Mouse (Mus musculus) forebrain, embryonic 14.5 days (tissue): ENCODE measurements around the gene Prex1. TPM values are rescaled to one million over a fixed set of nuclear protein-coding genes. Genes with fewer than 3 reads are reported as not detected.
A peak's percentile ranks its signal among the peaks of the same experiment; 100 is the strongest.

Experiments used
- ATAC-seq: fragments of 200-750 bp; cut with Nextera tagmentation; 2 replicates; pipeline ENCODE4 v1.8.0; 2017; ENCODE audit warnings: mild to moderate bottlenecking, moderate library complexity
- DNase-seq: peaks from one replicate; pipeline ENCODE4 v3.0.0-alpha.2; 2015; ENCODE audit warnings: low spot score
- H3K27ac ChIP-seq: fragments of 300-500 bp; sonication (generic); 2 replicates; pipeline ENCODE4 v1.5.1; 2014; ENCODE audit warnings: low read depth, mild to moderate bottlenecking, control low read depth, low read length, moderate library complexity
- H3K27me3 ChIP-seq: fragments of 300-500 bp; sonication (generic); replicated peaks from 2 replicates; pipeline ENCODE4 v1.6.1; 2014; ENCODE audit warnings: low read length, control low read depth, mixed read lengths; ENCODE audit not compliant: control insufficient read depth, insufficient read depth
- H3K36me3 ChIP-seq: fragments of 300-500 bp; sonication (generic); 2 replicates; pipeline ENCODE4 v1.6.1; 2014; ENCODE audit warnings: low read length, control low read depth; ENCODE audit not compliant: control insufficient read depth, insufficient read depth
- H3K4me1 ChIP-seq: fragments of 300-500 bp; sonication (generic); 2 replicates; pipeline ENCODE4 v1.6.1; 2014; ENCODE audit warnings: antibody characterized with exemption, low read length, control low read depth; ENCODE audit not compliant: control insufficient read depth, insufficient read depth
- H3K4me2 ChIP-seq: fragments of 300-500 bp; sonication (generic); 2 replicates; pipeline ENCODE4 v1.6.1; 2014; ENCODE audit warnings: mild to moderate bottlenecking, control low read depth, low read length
- H3K4me3 ChIP-seq: fragments of 300-500 bp; sonication (generic); 2 replicates; pipeline ENCODE4 v1.5.1; 2014; ENCODE audit warnings: low read depth, low read length, control low read depth
- H3K9ac ChIP-seq: fragments of 300-500 bp; sonication (generic); 2 replicates; pipeline ENCODE4 v1.6.1; 2014; ENCODE audit warnings: mild to moderate bottlenecking, low read length, control low read depth, moderate library complexity
- H3K9me3 ChIP-seq: fragments of 300-500 bp; sonication (generic); replicated peaks from 2 replicates; pipeline ENCODE4 v1.6.1; 2016; ENCODE audit warnings: low read length, control low read depth, mixed read lengths; ENCODE audit not compliant: control insufficient read depth
- WGBS: fragments of 180-500 bp; shearing (Covaris S2); extraction: QIAGEN DNeasy Blood & Tissue Kit; methylation state at CpG from one replicate; pipeline ENCODE4 v1.1.7; 2014; 5-methylcytosine and 5-hydroxymethylcytosine counted together
- polyA plus RNA-seq: library from polyadenylated mRNA; unstranded; fragments of >200 nt; fragmentation: Nextera tagmentation; extraction: Ambion mirVana; gene quantifications from 2 replicates; pipeline ENCODE4 v1.2.1, GENCODE M21; 2014

Gene Prex1
- polyA plus RNA-seq, 1 experiment from 2014 or later, result 28.4 TPM

GRCm38 (mm10) chr2:166685824-166686223 is 27.8 kb downstream of the Prex1 start:
- WGBS, result 54% methylated on average over 8 of the region's 8 CpGs
- Histone ChIP-seq H3K4me3 (no peak overlapping the region), H3K27me3 (no peaks in the 10 kb centered on the region), H3K4me2 (no peak overlapping the region), H3K36me3 (no peaks in the 10 kb centered on the region), H3K27ac (peak overlapping the region; percentile 53; the same call in 1 of the 2 replicates), H3K4me1 (peaks cover 30% of the 10 kb centered on the region), H3K9ac (no peak overlapping the region), H3K9me3 (no peaks in the 10 kb centered on the region)
- ATAC-seq, result peak; percentile 86
- peak; percentile 84 for DNase-seq

GRCm38 (mm10) chr2:166683885-166684544 is 29.6 kb downstream of the Prex1 start:
- no peak overlapping the region for H3K9ac ChIP-seq

GRCm38 (mm10) chr2:166682866-166683265 is 30.8 kb downstream of the Prex1 start:
- ATAC-seq (no peak), DNase-seq (no peak)
- H3K27me3 ChIP-seq, result no peaks in the 10 kb centered on the region
- H3K9ac ChIP-seq, result no peak overlapping the region
- peaks cover 45% of the 10 kb centered on the region for H3K4me1 ChIP-seq
- no peaks in the 10 kb centered on the region for H3K9me3 ChIP-seq
- peak overlapping the region; percentile 67; the same call in 1 of the 2 replicates for H3K27ac ChIP-seq
- H3K4me3 ChIP-seq, result no peak overlapping the region
- H3K36me3 ChIP-seq, result no peaks in the 10 kb centered on the region
- H3K4me2 ChIP-seq, result no peak overlapping the region
- 12% methylated on average over 4 of the region's 4 CpGs for WGBS

More at GRCm38 (mm10) chr2:166683885-166684544, 29.6 kb downstream of the Prex1 start:
- Histone ChIP-seq H3K4me3 (no peak overlapping the region), H3K9me3 (no peaks in the 10 kb centered on the region), H3K36me3 (no peaks in the 10 kb centered on the region), H3K4me2 (no peak overlapping the region), H3K27me3 (no peaks in the 10 kb centered on the region), H3K4me1 (peaks cover 40% of the 10 kb centered on the region), H3K27ac (peak overlapping the region; percentile 67; the same call in 1 of the 2 replicates)
- ATAC-seq (no peak), DNase-seq (no peak)
- WGBS, result 18% methylated on average over 13 of the region's 13 CpGs

DNA sequence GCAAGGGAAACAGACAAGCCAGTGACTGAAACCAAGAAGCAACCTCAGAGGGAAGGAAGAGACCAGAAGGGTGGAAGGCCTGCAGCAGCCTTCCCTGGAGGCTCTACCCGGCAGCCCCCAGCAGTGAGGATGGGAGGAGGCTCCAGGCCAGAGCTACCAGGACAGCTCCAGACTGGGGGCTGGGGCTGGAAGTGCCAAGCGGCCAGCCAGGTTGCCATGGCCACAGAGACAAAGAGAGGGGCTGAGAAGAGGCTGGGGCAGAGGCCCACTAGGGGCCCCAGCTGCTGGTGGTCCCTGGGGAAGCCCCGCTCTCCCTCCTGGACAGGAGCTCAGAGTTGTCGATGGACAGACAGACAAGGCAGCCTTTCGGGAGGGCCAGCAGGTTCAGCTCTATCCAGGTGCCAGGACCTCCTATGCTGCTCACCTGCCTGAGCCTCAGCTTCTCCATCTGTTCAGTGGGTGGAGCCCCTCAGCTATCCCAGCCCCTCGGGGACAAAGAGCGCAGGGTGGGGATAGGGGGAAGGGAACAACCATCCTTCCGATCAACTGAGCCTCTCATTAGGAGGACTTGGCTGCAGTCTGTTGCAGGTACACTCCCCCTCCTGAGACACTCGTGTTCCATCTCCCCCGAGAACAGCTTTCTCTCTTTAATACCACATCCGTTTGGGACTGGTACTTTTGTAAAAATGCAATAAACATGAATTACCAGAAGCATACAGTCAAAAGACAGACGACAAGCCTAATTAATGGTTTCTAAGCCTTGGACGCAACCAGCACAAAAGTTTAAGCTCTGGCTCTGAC is 34.5 kb downstream of the Prex1 start:
- H3K9ac ChIP-seq, result peak overlapping the region; percentile 21; the same call in 1 of the 2 replicates
- ATAC-seq, result peak; percentile 82
- no peaks in the 10 kb centered on the region for H3K27me3 ChIP-seq

DNA sequence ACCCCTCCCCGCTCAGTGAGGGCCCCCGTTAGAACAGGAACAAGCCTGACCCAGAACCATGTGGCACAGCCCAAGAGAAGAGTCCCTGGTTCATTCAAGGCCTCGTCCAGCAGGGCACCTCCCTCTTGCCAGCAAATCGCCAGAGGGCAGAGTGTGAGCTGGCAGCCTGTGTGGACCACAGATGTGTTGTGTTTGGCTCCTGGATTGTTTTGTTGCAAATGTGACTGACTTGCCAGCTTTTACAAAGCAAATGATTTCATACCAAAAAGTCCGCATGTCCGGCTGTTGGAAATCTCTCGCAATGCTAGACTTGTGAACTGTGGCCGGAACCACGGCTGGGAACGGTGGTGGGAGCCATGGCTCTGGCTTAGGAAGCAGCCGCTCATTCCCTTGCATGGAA is 36.7 kb downstream of the Prex1 start:
- Histone ChIP-seq H3K27me3 (no peaks in the 10 kb centered on the region), H3K27ac (peak overlapping the region; percentile 65; the same call in 1 of the 2 replicates), H3K9ac (no peak overlapping the region), H3K36me3 (no peaks in the 10 kb centered on the region), H3K4me3 (no peak overlapping the region), H3K4me1 (peaks cover 43% of the 10 kb centered on the region), H3K9me3 (no peaks in the 10 kb centered on the region), H3K4me2 (no peak overlapping the region)
- no peak for DNase-seq
- WGBS, result 63% methylated on average over 11 of the region's 11 CpGs
- ATAC-seq, result no peak

More for the DNA sequence above, 34.5 kb downstream of the Prex1 start:
- whole genome bisulfite sequencing, result 3% methylated on average over 13 of the region's 13 CpGs
- no peak overlapping the region for H3K4me3 ChIP-seq
- no peaks in the 10 kb centered on the region for H3K9me3 ChIP-seq
- H3K4me2 ChIP-seq, result peak overlapping the region; percentile 30; the same call in 1 of the 2 replicates
- no peaks in the 10 kb centered on the region for H3K36me3 ChIP-seq
- DNase-seq, result peak; percentile 83
- peak overlapping the region; percentile 88 for H3K27ac ChIP-seq
- H3K4me1 ChIP-seq, result peaks cover 62% of the 10 kb centered on the region

DNA sequence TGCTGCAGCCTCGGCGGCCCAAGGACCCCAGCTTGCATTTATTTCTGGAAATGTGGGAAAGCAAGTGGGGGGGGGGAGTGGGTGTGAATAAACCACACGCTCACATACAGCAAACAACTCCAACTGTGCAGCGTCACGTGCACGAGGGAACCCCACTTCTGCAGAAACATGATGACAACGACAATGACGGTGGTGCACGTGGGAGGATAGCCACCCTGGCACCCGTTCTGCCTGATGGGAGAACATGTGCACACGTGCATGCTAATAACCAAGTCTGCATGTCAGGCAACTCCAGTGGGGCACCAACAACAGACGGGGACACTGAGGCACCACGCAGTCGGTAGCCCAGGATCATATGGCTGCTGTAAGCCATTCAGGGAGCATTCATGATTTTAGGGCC is 37.1 kb downstream of the Prex1 start:
- H3K9ac ChIP-seq, result no peak overlapping the region
- H3K9me3 ChIP-seq, result no peaks in the 10 kb centered on the region
- DNase-seq (no peak), ATAC-seq (no peak; the same call in 1 of the 2 replicates)
- no peak overlapping the region for H3K4me3 ChIP-seq
- H3K4me1 ChIP-seq, result peaks cover 43% of the 10 kb centered on the region
- peak overlapping the region; percentile 24; the same call in 1 of the 2 replicates for H3K4me2 ChIP-seq
- WGBS, result 64% methylated on average over 14 of the region's 14 CpGs
- H3K27ac ChIP-seq, result peak overlapping the region; percentile 65
- no peaks in the 10 kb centered on the region for H3K27me3 ChIP-seq
- H3K36me3 ChIP-seq, result no peaks in the 10 kb centered on the region

- peak overlapping the region; percentile 24 for H3K4me2 ChIP-seq
- H3K27ac ChIP-seq, result peak overlapping the region; percentile 65
- no peak for ATAC-seq
- 35% methylated on average over 14 of the region's 14 CpGs for WGBS
- H3K27me3 ChIP-seq, result no peaks in the 10 kb centered on the region
- H3K36me3 ChIP-seq, result no peaks in the 10 kb centered on the region
- no peak overlapping the region for H3K4me3 ChIP-seq
- H3K9me3 ChIP-seq, result no peaks in the 10 kb centered on the region
- H3K4me1 ChIP-seq, result peaks cover 46% of the 10 kb centered on the region
- H3K9ac ChIP-seq, result no peak overlapping the region
- DNase-seq, result no peak
Observed at GRCm38 (mm10) chr2:166675588-166676444, 37.8 kb downstream of the Prex1 start.

GRCm38 (mm10) chr2:166674693-166675092 is 38.9 kb downstream of the Prex1 start:
- ATAC-seq, result no peak
- Histone ChIP-seq H3K27ac (peak overlapping the region; percentile 65; the same call in 1 of the 2 replicates), H3K36me3 (no peaks in the 10 kb centered on the region), H3K4me1 (peaks cover 42% of the 10 kb centered on the region), H3K9me3 (no peaks in the 10 kb centered on the region), H3K9ac (no peak overlapping the region), H3K4me3 (no peak overlapping the region), H3K4me2 (no peak overlapping the region), H3K27me3 (no peaks in the 10 kb centered on the region)
- DNase-seq, result no peak
- WGBS, result 18% methylated on average over 8 of the region's 12 CpGs
